Mouse (Mus musculus): ENCODE measurements at regions not wholly inside any gene's neighbourhood (a gene's known extent, or its start where the extent isn't known, plus 50 kb on each side); places are given as distances from the start of the nearest gene placed in this dataset.

DNA sequence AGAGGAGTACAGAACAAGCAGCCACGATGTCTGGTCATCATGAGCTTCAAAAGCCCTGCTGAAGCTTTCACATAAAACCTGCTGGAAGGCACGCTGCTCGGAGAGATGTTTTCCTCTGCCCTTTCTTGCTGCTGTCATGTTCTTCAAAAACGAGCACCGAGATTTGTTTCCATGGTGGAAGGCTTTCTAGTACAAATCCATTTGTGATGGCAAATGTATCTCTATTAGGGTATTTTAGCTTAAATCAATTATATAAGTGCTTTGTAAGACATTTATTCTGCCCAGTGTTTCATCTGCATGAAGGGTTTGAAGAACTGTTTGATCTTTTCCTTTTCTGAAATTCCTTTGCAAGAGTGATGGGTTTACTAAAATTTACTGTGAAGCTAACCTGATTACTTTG, 253.1 kb downstream of the Fam173b start:
- DNase-seq (ENCODE audit: low spot score in 2 of 2), result no peak

- no peak for DNase-seq (ENCODE audit: low spot score in 2 of 2)
These were observed 253.5 kb downstream of the Fam173b start for GRCm38 (mm10) chr15:31855188-31855587.

DNA sequence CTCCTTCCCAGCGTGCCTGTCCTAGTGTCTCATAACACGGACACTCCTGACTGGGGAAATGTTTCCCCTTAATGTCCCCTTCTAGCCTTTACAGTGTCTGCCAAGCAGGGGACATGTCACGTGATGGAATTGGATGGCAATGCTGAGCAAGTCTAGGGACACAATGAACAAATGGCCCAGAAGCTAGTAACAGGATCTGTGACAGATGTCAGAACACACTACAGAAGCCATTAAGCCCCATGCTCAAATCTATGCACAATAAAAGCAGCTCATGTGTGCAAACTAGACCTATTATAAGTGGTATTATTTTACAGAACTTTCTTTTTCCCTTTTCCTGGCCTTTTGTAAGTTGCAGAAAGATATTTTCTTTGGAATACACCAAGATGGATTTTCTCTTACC, 267.4 kb downstream of the Fam173b start:
- no peak for DNase-seq (ENCODE audit: low spot score in 2 of 2)

DNA sequence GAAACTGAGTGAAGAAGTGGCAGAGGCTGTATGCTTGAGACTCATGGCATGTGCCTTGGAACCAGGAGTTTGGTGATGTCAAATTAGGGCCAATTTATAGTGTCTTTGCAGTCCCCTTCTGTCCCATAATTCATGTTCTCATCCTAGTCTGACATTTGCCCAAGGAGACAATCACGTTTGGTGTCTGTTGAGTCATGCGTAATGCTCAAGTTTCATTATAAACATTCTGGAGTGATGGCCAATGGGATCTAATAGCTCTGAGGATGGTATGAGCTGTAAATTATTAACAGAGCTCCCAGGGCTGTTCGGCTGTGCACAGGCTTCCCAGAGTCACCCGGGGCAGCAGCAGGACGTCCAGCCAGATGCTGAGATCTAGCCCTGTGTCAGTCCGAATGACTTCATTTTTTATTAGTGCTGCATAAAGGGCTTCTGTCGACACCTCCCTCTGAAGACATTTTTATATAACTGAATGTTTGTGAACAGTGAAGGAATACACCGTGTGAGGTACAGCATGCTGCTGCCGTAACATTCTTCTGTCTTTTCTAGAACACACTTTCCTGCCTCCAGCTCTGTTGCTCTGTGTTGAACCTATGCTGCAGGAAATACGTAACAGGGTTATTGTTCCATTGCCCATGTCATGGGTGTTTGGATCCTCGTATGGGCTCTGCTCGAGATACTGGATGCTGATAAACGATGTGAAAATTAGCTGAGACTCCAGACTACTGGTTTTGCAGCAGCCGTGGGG, 268.2 kb downstream of the Fam173b start:
- no peak for DNase-seq (ENCODE audit: low spot score in 2 of 2)

DNA sequence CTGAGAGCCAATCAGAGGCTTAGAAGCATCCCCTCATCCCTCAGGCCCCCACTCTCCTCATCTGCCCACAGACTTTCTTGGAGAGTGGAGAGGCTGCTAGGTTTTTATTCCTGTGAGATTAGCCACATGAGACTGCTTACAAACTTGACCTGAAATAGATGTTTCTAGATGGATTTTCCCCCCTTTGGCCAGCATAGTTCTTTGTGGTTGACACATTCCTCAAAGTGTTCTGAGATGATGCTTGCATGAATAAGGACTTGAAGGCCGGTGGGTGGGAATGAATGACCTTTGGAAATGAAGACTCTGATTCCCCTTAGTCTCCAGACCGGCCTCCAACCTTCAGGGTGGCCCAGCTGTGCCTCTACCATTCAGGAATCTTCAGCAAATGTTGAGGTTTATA, 273.8 kb downstream of the Fam173b start:
- DNase-seq (ENCODE audit: low spot score in 2 of 2), result no peak

GRCm38 (mm10) chr15:31880479-31880878, 278.8 kb downstream of the Fam173b start:
- no peak for DNase-seq (ENCODE audit: low spot score in 2 of 2)

DNA sequence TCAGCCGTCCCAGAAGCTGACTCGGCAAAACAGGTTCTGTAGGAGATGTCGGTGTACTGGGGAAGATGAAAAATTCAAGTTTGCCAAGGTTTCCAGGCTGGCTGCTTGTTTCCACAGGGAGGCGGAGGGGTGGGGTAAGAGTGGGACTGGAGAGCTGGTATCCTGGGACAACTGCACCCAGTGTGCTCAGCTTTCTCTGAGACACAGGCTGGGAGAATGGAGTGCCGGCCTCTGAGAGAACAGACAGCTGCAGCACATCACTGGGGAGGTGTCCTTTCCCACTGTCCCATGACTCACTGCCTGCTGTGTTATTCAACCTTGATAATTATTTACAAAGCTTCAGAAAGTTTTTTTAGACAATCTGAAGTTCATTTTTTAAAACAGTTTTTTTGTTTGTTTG, 280.7 kb downstream of the Fam173b start:
- DNase-seq (ENCODE audit: low spot score in 2 of 2), result peak; percentile 1 to 26

GRCm38 (mm10) chr15:31883516-31883915, 281.9 kb downstream of the Fam173b start:
- DNase-seq (ENCODE audit: low spot score in 2 of 2), result no peak

DNA sequence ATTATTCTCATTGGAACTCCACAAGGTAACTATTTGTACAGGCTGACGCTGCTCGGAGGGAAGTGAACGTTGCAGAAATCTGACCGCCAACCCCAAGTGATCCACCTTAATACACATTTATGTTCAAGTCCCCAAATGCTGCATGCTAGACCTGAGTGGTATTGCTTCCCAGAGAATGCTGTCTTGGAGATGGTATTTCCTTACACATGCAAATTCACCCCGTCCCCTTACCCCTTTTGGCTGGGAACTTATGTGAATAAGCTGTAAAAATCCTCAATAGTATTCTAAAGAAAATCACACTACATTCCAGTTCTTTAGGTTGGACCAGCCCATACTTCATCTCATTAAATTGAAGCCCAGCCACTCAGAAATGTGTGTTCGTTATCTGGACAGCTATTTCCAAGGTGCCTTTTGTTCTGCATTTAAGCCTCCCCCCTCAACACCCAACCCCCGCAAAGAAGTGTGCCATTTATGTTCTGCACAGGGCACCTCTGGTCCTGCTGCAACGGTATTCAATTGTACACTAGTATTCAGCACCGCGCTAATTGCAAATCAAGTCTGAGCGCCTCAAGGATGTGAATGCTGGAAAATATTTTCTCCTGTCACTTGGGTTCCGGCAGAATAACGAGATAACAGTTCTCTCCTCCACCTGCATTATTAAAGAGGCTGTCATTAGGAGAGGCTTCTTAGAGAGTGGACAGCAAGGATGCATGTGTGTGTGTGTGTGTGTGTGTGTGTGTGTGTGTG, 278.0 kb upstream of the Tas2r119 start:
- no peak for DNase-seq (ENCODE audit: low spot score in 2 of 2)

- DNase-seq (ENCODE audit: low spot score in 2 of 2), result no peak
These were observed 276.8 kb upstream of the Tas2r119 start for GRCm38 (mm10) chr15:31900325-31900724.

GRCm38 (mm10) chr15:31908432-31908831, 268.7 kb upstream of the Tas2r119 start:
- no peak for DNase-seq (ENCODE audit: low spot score in 2 of 2)

GRCm38 (mm10) chr15:31911978-31912377, 265.1 kb upstream of the Tas2r119 start:
- DNase-seq (ENCODE audit: low spot score in 2 of 2), result no peak

- DNase-seq (ENCODE audit: low spot score in 2 of 2), result no peak
These were observed 255.6 kb upstream of the Tas2r119 start for GRCm38 (mm10) chr15:31921485-31921884.

DNA sequence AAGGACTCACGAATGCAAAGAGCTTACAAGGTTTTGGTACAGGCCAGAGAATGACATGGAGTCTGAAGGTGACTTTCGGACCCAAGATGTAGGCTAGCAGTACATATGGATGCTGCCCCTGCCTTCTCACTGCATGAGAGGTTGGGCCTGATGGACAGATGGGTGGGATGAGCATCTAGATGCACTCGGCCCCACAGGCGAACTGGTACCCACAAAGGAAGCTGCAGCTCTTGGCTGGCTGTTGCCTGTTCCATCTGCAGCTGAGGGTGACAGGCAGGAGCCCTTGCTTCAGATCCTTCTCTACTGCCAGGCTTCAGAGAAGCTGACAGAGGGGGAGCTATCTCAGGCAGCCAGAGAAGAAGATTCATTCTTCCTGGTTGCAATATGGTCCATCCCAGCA, 216.8 kb upstream of the Tas2r119 start:
- no peak for DNase-seq (ENCODE audit: low spot score in 2 of 2)

DNA sequence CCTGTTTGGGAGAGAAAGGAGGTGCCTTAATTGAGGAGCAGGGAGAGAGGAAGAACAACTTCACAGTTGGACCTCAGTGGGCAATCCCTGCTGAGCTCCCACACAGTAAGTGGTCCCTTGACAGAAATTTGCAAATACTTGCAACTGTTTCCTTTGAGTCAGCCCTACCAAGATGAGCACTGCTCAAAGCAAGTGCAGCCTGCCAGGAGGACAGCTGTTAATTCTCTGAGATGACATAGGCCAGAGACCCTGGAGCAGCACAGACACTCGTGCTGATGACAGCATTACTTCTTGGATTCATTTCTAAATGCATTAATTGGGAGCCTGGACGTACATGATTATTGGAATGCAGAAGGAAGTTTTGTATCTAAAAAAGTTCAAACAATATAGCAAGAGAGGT, 215.1 kb upstream of the Tas2r119 start:
- DNase-seq (ENCODE audit: low spot score in 2 of 2), result peak in 1 of 2 experiments; percentile 24

- DNase-seq (ENCODE audit: low spot score in 2 of 2), result no peak
These were observed 212.2 kb upstream of the Tas2r119 start for GRCm38 (mm10) chr15:31964911-31965310.

- DNase-seq (ENCODE audit: low spot score in 2 of 2), result no peak
These were observed 211.5 kb upstream of the Tas2r119 start for GRCm38 (mm10) chr15:31965542-31965941.

DNA sequence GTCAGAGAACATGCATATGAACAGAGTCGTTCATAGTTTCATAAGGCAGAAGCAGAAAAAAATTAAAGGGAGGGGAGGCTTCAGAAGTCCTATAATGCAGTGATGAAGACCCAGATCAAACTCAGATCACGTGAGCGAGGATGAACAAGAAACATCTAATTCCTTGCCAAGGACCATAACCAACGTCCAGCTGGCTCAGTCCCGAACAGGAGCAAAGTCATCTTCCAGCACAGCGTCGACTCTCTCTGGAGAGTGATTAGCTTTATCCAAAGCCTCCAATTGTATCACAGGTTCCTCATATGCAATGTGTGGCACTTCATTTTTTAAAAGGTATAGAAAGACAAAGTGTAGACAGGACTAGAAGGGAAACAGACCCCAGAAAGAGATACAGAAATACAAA, 204.2 kb upstream of the Tas2r119 start:
- no peak for DNase-seq (ENCODE audit: low spot score in 2 of 2)

DNA sequence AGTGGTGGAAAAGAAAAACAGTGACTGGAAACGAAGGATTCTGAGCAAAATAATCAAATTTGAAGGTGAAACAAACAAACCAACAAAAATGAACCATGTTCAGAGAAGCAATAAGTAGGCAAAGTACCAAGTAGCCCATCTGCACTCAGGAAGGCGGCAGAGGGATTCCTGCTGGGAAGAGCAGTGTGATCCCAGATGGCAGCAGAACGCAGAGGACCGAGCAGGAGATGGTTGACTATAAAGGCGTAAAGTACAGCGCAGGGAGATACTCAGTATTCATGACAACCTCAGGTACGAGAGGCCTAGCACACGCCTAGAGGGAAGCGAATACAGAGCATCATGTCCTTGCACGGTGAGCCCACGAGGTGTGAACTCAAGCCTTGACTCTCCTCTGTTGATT, 203.2 kb upstream of the Tas2r119 start:
- DNase-seq (ENCODE audit: low spot score in 2 of 2), result no peak

- no peak for DNase-seq (ENCODE audit: low spot score in 2 of 2)
These were observed 200.6 kb upstream of the Tas2r119 start for GRCm38 (mm10) chr15:31976461-31976860.

GRCm38 (mm10) chr15:31977563-31977962, 199.5 kb upstream of the Tas2r119 start:
- DNase-seq (ENCODE audit: low spot score in 2 of 2), result no peak

- DNase-seq (ENCODE audit: low spot score in 2 of 2), result no peak
These were observed 197.1 kb upstream of the Tas2r119 start for GRCm38 (mm10) chr15:31979961-31980360.

DNA sequence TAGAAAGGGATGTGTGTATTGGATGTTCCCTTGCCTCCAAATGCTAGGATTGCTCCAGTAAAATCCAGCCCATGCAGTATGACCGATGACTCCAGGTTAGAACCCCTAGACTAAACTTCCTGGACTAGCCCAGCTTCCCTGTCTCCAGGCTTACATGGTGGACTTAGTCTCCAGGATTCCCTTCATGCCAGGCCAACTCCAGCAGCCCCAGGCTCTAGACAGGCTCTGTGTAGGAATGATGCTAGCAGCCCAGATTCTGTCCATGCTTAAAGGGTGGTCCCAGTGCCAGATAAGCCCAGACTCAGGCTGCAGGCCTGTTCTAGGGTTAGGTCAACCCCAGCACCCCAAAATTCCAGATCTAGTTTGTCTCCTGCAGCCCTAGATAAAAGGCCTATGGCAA, 196.3 kb upstream of the Tas2r119 start:
- DNase-seq (ENCODE audit: low spot score in 2 of 2), result no peak
